Mouse (Mus musculus): Measurements from ENCODE around the gene Gdnf.

The Gdnf gene

DNA sequence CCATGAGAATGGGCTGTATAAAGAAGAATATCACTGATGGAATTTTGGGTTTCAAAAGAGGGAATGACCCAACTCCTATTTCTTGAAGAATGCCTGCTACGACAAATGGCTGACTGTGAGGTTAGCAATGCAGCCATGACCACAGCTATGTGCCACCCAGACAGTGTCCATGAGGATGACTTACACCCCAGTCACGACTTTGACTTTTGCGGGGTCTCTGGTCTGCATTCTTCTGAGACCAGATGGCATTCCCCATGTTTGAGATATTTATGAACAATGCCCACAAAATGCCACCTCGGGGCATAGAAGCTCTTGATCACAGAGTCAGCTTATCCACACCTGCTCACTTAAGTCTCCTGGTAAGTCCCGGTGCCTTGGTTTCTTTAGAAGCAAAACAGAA is 52.2 kb downstream of the Gdnf start:
- DNase-seq (ENCODE audit: low spot score), result no peak

DNA sequence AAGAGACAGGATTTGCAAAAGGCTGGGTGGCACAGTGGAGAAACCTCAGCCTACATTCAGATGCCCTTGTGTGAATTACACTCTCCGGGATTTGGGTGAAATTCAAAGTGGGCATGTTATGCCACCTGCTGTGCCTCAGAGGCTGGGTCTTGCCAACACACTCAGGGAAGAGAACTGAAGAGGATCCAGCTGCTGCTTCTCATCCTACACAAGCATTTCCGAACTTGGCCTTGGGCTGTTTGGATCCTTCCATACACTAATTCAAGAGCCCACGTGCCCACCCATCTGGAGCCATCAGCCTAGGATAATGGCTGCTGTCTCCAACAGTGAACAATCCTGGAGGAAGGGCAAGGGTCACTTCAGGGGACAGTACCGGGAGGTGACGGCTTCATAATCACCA is 52.7 kb downstream of the Gdnf start:
- DNase-seq (ENCODE audit: low spot score), result no peak

DNA sequence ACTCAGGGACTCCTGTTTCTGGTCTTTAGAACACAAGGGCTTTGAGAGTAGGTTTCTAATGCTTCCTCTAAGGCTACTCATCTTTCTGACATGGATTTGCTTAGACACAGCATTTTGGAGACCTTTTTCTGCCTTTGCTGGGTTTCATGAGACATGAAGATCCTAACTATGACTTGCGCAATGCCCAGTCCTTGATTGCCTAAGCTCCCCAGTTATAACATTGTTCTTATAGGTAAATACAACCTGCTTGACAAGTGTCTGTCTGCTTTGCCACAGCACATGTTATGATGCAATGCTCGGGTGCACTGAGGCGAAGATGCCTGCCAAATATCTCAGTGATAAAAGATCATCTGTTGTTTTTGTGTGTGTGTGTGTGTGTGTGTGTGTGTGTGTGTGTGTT is 54.7 kb downstream of the Gdnf start:
- DNase-seq (ENCODE audit: low spot score), result no peak

DNA sequence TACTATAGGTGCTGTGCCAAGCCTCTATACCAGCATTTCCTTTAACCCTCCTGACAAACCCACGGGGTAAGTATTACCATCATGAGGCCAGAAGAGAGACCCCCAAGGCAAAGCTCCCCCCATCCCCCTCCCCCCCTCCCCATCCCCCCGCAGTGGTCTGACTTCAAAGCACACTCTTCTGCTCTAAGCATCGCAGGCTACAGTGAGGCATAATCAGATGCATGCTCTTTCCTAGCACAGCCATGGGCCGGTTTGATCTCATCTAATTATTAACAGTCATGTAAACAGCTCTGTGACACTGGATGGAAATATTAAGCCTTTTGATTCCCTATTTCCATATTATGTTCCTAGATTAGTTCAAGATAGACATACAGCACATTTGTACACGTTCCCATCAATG is 61.8 kb downstream of the Gdnf start:
- DNase-seq (ENCODE audit: low spot score), result no peak

DNA sequence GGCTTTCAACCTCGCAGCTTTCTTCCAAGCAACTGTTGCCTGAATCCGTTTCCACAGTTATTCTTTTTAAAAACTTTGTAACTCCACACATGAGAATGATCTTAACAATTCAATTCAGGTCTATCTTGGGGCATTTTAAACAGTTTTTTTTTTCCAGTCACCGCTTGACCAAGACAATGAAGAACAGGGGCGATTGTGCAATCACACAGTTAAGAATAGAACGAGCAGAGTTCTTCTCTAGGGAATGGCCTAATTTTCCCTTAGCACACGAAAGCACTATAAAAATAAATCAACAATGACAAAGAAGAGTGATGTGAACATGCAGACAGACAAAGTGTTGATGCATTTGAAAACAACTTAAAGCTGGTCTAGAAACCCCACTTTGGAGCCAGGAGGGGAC is 65.2 kb downstream of the Gdnf start:
- DNase-seq (ENCODE audit: low spot score), result no peak

DNA sequence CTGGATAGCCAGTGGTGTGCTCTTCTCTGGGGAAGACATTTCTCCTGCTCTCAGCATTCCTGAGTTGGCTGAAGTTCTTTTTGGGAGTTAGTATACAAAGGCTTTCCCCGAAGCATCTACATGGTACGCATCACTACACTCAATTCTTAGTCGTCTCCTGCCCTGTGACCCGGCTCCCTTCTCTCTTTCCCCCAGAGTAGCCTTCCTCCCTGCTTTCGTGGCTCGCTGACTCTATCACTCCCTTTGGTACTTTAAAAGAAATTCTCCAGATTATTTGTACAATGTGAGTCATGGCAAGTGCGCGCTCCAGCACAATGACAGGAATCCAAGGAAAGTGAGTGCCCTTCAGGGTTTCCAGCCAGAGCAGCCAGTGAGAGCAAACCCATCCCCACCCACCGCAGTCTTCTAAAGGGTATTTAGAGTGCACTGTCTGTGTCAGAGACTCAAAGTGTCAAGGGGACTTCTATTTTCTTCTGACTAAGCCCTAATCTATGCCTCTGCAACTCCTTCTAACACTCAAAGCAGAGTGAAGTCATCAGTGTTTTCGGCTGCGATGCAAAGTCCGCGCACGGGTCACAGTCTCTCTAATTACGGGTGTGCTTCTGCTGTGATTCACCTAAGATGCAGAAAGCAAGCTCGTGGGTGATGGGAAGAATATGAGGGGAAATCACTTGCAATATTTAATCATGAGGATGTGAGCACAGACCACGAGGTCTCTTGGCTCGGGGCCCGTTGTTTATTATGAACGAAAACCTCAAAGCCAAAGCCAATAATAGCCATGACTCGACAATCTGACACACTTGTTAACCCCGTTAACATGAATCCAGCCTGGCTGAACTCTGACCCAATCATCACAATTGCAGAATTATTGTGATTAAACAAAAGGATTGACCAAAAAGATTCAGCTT is 67.2 kb downstream of the Gdnf start:
- no peak for DNase-seq (ENCODE audit: low spot score)

DNA sequence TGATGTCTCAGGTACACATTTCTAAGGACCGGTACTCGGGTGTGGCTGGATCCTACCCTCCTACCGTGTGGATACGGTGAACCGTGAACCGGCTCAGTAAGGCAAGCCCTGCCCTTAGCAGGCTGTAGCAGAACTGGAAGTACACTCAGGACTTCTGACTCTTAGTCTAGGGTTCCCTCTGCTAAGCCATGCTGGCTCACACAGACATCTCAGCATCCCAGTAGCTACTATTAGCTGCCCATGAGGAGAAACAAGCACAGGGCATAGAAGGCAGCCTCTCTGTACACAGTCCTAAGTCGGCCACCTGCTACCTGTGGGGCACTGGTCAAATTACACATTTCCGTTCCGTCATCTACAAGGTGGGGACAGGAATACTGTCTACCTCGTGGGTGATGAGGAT is 68.2 kb downstream of the Gdnf start:
- no peak for DNase-seq (ENCODE audit: low spot score)

DNA sequence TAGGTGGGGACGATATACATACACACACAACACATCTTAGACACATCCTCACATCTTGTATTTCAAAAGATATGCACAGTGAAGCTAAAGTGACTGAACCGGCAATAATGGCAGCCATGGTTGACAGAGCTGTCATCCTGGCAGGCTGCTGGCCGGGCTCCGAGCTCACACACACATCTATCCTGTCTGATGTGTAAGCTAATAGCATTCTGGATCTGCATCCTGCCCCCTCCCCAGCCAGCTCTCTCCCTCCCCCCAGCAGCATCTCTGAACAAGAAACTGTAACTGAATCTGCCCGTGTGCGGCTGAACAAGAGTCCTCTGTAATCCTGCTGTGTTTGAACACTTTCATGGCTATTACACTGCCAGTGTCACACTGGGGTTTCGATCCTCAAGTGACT is 69.3 kb downstream of the Gdnf start:
- DNase-seq (ENCODE audit: low spot score), result no peak

DNA sequence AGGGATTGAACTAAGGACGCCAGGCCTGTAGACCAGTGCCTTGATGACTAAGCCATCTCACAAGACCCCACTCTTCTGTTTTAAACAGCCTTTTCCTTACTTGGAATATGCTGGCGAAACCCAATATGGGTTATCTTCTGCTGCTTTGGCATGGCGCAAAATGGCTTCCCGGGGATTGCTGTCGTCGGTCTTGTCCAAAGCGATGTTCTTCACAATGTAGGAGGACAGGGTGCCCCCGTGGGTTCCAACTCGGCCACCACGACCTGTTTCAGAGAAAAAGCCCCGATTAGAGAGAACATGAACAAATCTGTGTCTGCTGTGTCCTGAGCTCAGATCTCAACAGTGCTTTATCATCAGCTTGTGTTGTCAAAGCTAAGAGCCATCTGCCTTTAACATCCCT is 73.5 kb downstream of the Gdnf start:
- DNase-seq (ENCODE audit: low spot score), result no peak

DNA sequence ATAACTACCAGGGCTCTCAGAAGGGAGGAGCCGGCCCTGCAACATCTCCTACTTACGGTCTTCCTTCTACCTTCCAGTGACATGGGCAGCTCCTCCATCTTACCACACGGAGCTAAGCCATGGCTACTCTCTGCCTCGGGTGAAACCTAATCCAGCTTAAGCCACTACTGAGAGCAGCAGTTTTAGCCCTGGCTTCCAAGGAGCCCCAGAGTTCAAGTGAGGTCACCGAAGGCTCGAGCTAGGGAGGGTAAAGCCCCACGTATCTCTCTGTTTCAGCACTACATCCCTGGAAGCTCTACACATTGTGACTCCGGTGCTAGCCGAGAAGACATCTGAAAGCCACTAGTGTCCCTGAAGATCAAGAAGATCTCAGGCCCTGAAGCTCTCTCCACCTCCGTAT is 74.5 kb downstream of the Gdnf start:
- no peak for DNase-seq (ENCODE audit: low spot score)

DNA sequence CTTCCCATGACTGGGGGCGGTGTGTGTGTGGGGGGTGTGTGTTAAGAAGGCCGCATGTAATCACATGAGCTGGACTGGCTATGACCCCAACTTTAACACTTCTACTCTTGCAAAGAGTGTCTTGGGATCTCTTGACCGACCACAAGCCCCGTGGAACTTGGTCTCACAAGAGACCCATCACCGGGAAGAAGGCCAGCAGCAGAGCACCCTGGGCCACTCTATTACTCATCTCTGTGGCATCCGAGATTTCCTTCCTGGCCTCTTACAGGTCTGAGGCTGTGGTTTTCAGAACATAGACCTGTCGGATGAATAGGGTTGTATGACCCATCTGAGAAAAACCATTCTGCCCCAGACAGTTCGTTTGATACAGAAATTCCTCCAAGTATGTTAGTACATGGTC is 75.9 kb downstream of the Gdnf start:
- DNase-seq (ENCODE audit: low spot score), result no peak

Data from c-Kit-positive CD71-positive TER-119-positive erythroid progenitor cells, embryonic 14.5 days (primary cell).